Mouse (Mus musculus) olfactory bulb, adult 2 months (tissue): ENCODE measurements around the gene Tmem44.

Source experiments
- CTCF ChIP-seq: fragments of 200-500 bp; IDR thresholded peaks from 2 replicates; pipeline ENCODE4 v1.5.1; 2012; ENCODE audit warnings: low read depth, mild to moderate bottlenecking, low read length, moderate library complexity; ENCODE audit not compliant: insufficient read depth
- POLR2A ChIP-seq: fragments of 200-500 bp; IDR thresholded peaks from 2 replicates; pipeline ENCODE4 v1.6.1; 2012; ENCODE audit warnings: mild to moderate bottlenecking, low read depth, low read length, moderate library complexity; ENCODE audit not compliant: insufficient read depth

- TF ChIP-seq POLR2A, result no peak
- TF ChIP-seq CTCF, result no peak
Observed at GRCm38 (mm10) chr16:30548291-30548690, 2.4 kb downstream of the Tmem44 start.
